Mouse (Mus musculus) mature B cell (primary cell): Measurements from ENCODE around the gene Cherp.

ENCODE experiments used
- in situ Hi-C: fragments of 300-500 bp; cut with MboI; formaldehyde crosslinking; loops from 2 replicates; pipeline ENCODE4 v1.14.3; 2019

Gene Cherp

GRCm38 (mm10) chr8:72413839-72414238 lies 61.2 kb downstream of the Cherp start:
- in situ Hi-C loops, result no loop called here
